Mouse (Mus musculus) right cerebral cortex, adult 2 months (tissue): ENCODE data around the gene Ccdc78.

Source experiments
- DNase-seq, 2 experiments: peaks; one replicate each; pipeline ENCODE4 v3.0.0; 2021 to 2022; ENCODE audit warnings: low spot score in 2 of 2

Ccdc78 gene

GRCm38 (mm10) chr17:25833961-25834594 lies 47.7 kb downstream of the Ccdc78 start:
- no peak for DNase-seq

- no peak for DNase-seq
Observed at GRCm38 (mm10) chr17:25834595-25835222, 48.3 kb downstream of the Ccdc78 start.

- DNase-seq, result no peak
Observed at GRCm38 (mm10) chr17:25835301-25835700, 48.9 kb downstream of the Ccdc78 start.

- no peak for DNase-seq
Observed at GRCm38 (mm10) chr17:25835816-25836215, 49.4 kb downstream of the Ccdc78 start.

- DNase-seq, result no peak
Observed at GRCm38 (mm10) chr17:25836397-25837075, 50.2 kb downstream of the Ccdc78 start.

GRCm38 (mm10) chr17:25837076-25837410 lies 50.7 kb downstream of the Ccdc78 start, which contains the start of gene Rhbdl1:
Gene Rhbdl1, minus strand, starts transcription at chr17:25837295.
- peak; percentile 84 to 87 for DNase-seq

GRCm38 (mm10) chr17:25837533-25837932 lies 51.2 kb downstream of the Ccdc78 start:
- DNase-seq, result peak in 1 of 2 experiments; percentile 37

GRCm38 (mm10) chr17:25838904-25839303 lies 52.5 kb downstream of the Ccdc78 start:
- no peak for DNase-seq

GRCm38 (mm10) chr17:25839455-25840235 lies 53.3 kb downstream of the Ccdc78 start:
- DNase-seq, result no peak
